ENCODE assay signal across 8 mouse cellular contexts in genomic region chr19:59239124-59239817, GRCm38 (mm10). TPM values are rescaled to one million over a fixed set of nuclear protein-coding genes. Genes with fewer than 3 reads are reported as not detected.
DNase-seq lines count a peak whose midpoint lies in the region; ATAC-seq lines count a peak whose summit lies in the region.

No protein-coding gene starts in this region.

- no peaks in the 10 kb centered on the region for H3K4me1 ChIP-seq in forebrain, embryonic 12.5 days
- H3K4me1 ChIP-seq in neural tube, embryonic 14.5 days (ENCODE audit: control insufficient read depth, insufficient read depth, low read length): no peaks in the 10 kb centered on the region

- peak; percentile 83 to 87 for DNase-seq in CD8-positive naive resting alpha-beta T cell, adult 2 months (ENCODE audit: low read depth in 2 of 2, low spot score in 2 of 2)
- DNase-seq in c-Kit-positive CD71-negative TER-119-negative erythroid progenitor cells, embryonic 14.5 days (ENCODE audit: low read depth): peak; percentile 54
- DNase-seq in heart, postnatal 14 days: peak; percentile 88 to 92
- peak; percentile 92 for DNase-seq in kidney, postnatal 4 days
- peak; percentile 60 to 69 for DNase-seq in lung, adult 18-20 months
- peak; percentile 34 for DNase-seq in telencephalon, adult 2 months (ENCODE audit: low read depth, low spot score)

- no peaks in the 10 kb centered on the region for H3K9me3 ChIP-seq in forebrain, embryonic 12.5 days
- no peaks in the 10 kb centered on the region for H3K9me3 ChIP-seq in neural tube, embryonic 14.5 days (ENCODE audit: control insufficient read depth, low read length)

- H3K27me3 ChIP-seq in forebrain, embryonic 12.5 days: peaks cover 25% of the 10 kb centered on the region
- no peaks in the 10 kb centered on the region for H3K27me3 ChIP-seq in neural tube, embryonic 14.5 days (ENCODE audit: control insufficient read depth, insufficient read depth, low read length)

- H3K4me3 ChIP-seq in forebrain, embryonic 12.5 days (replicated peaks): no peak overlapping the region
- no peak overlapping the region for H3K4me3 ChIP-seq in neural tube, embryonic 14.5 days (ENCODE audit: low read depth, low read length)

- no peaks in the 10 kb centered on the region for H3K36me3 ChIP-seq in forebrain, embryonic 12.5 days (replicated peaks)
- no peaks in the 10 kb centered on the region for H3K36me3 ChIP-seq in neural tube, embryonic 14.5 days (ENCODE audit: control insufficient read depth, insufficient read depth, low read length)

- H3K4me2 ChIP-seq in forebrain, embryonic 12.5 days: no peak overlapping the region
- H3K4me2 ChIP-seq in neural tube, embryonic 14.5 days (ENCODE audit: low read depth, low read length): no peak overlapping the region

- H3K27ac ChIP-seq in forebrain, embryonic 12.5 days: no peak overlapping the region
- no peak overlapping the region for H3K27ac ChIP-seq in neural tube, embryonic 14.5 days (ENCODE audit: low read depth, low read length)

- 22% methylated on average over 17 of the region's 17 CpGs for WGBS in forebrain, embryonic 12.5 days
- WGBS in neural tube, embryonic 14.5 days: 28% methylated on average over 17 of the region's 17 CpGs

- intact Hi-C loops in heart, postnatal 14 days (cut with DNase I): loop anchor here (1.0 to 5.0 kb wide), 2 partner anchors 77 to 143 kb away; no protein-coding TSS in a partner anchor

- H3K9ac ChIP-seq in forebrain, embryonic 12.5 days: no peak overlapping the region
- H3K9ac ChIP-seq in neural tube, embryonic 14.5 days (replicated peaks; ENCODE audit: low read depth, low read length): no peak overlapping the region

- peak; percentile 64; the same call in 1 of the 2 replicates for ATAC-seq in forebrain, embryonic 12.5 days (ENCODE audit: low FRiP score)
- ATAC-seq in neural tube, embryonic 14.5 days (ENCODE audit: low read depth): peak; percentile 54; the same call in 1 of the 2 replicates

RNA-seq across cellular contexts. Expression of gene Kcnk18, which starts 20.3 kb away (rescaled TPM):
- not detected in 2 replicates for polyA plus RNA-seq in forebrain, embryonic 12.5 days (2016; fragmentation: Nextera tagmentation; extraction: Ambion mirVana)
- total RNA-seq in heart, postnatal 14 days (2021): not detected
- polyA plus RNA-seq in neural tube, embryonic 14.5 days (2014; fragmentation: Nextera tagmentation; extraction: Ambion mirVana): 0.22 TPM in 1 of 2 replicates, not detected in the other

RNA-seq across cellular contexts. Expression of gene Slc18a2, which starts 21.4 kb away (rescaled TPM):
- polyA plus RNA-seq in forebrain, embryonic 12.5 days (2016; fragmentation: Nextera tagmentation; extraction: Ambion mirVana): 22.1 and 27.7 TPM in 2 replicates
- total RNA-seq in heart, postnatal 14 days (2021): 1 to 10 TPM in 1 of 2 experiments, under 1 TPM in 1; 0.85 to 1.1 TPM
- polyA plus RNA-seq in neural tube, embryonic 14.5 days (2014; fragmentation: Nextera tagmentation; extraction: Ambion mirVana): 10.4 and 11.2 TPM in 2 replicates

Comparison
In these comparisons a context has a peak if more than half of its experiments do, and no peak if none do; other contexts are left out.
1. DNase-seq: peak in every context shown above with its lines; median percentile 92 in kidney, postnatal 4 days; 90 in heart, postnatal 14 days; 85 in CD8-positive naive resting alpha-beta T cell, adult 2 months; 64 in lung, adult 18-20 months; 54 in c-Kit-positive CD71-negative TER-119-negative erythroid progenitor cells, embryonic 14.5 days; 34 in telencephalon, adult 2 months.